Mouse (Mus musculus): ENCODE data around the gene Nup133. TPM values are rescaled to one million over a fixed set of nuclear protein-coding genes. Genes with fewer than 3 reads are reported as not detected.

Nup133 gene
- total and polyA plus RNA-seq, 2 experiments: 3.1 to 5.4 TPM

DNA sequence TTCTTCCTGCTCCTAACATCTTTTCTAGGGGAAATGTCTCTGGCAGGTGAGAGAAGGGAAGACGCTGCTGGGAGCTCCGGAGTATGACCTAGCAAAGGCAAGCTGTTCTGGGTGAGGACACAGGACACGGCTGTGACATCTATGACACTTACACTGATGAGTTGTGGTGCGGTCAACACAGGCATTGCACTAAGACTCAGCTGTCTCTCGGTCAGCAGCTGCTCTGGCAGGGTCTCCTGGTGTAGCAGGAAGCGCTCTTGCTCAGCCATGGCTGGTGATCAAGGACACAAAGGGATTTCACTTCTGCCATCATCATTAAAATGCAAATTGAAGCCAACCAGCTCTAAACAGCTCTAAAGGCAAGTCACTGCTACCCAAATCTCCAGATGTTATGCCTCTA is 41.5 kb downstream of the Nup133 start:
- Histone ChIP-seq H3K27me3 (ENCODE audit: control insufficient read depth, insufficient read depth, low read length) (no peaks in the 10 kb centered on the region), H3K4me3 (ENCODE audit: insufficient read depth, low read depth, low read length) (no peak overlapping the region), H3K79me2 (ENCODE audit: control insufficient read depth, insufficient read depth, low read length) (no peaks in the 10 kb centered on the region), H3K27ac (replicated peaks; ENCODE audit: insufficient read depth, low read depth, low read length) (no peak overlapping the region), H3K4me1 (ENCODE audit: control insufficient read depth, insufficient read depth, low read length) (no peaks in the 10 kb centered on the region), H3K36me3 (ENCODE audit: control insufficient read depth, insufficient read depth, low read length) (peaks cover 17% of the 10 kb centered on the region), H3K9ac (ENCODE audit: low read depth, low read length) (no peak overlapping the region)
- no peak for DNase-seq (ENCODE audit: extremely low read depth, low read depth, low spot score)
- 97% methylated on average over 6 of the region's 6 CpGs for WGBS
- no peak for TF ChIP-seq POLR2A (IDR thresholded peaks at IDR 0.05; ENCODE audit: extremely low read depth, insufficient read depth, low read length)
- no peak for TF ChIP-seq CTCF (IDR thresholded peaks at IDR 0.05; ENCODE audit: low read depth, low read length)

DNA sequence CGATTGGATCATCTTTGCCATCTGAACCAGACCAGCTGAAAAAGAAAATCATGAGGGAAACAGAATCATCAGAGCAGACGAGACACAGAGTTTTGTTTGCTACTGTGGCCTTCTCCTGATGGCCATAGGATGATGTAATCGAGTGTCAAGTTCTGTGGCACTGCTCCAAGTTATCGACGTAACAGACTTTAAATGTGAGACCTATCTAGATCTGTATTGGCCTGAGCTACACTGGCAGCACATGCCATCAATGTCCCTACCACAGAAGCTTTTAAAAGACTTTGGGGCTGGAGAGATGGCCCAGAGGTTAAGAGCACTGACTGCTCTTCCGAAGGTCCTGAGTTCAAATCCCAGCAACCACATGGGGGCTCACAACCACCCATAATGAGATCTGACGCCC is 46.4 kb downstream of the Nup133 start:
- H3K27me3 ChIP-seq (ENCODE audit: control insufficient read depth, insufficient read depth, low read length): no peaks in the 10 kb centered on the region
- H3K27ac ChIP-seq (replicated peaks; ENCODE audit: insufficient read depth, low read depth, low read length): no peak overlapping the region
- no peak overlapping the region for H3K4me3 ChIP-seq (ENCODE audit: insufficient read depth, low read depth, low read length)
- TF ChIP-seq CTCF (IDR thresholded peaks at IDR 0.05; ENCODE audit: low read depth, low read length) (no peak), POLR2A (IDR thresholded peaks at IDR 0.05; ENCODE audit: extremely low read depth, insufficient read depth, low read length) (no peak)
- H3K79me2 ChIP-seq (ENCODE audit: control insufficient read depth, insufficient read depth, low read length): no peaks in the 10 kb centered on the region
- WGBS: 53% methylated on average over 7 of the region's 7 CpGs
- DNase-seq (ENCODE audit: extremely low read depth, low read depth, low spot score): peak; percentile 24
- no peaks in the 10 kb centered on the region for H3K4me1 ChIP-seq (ENCODE audit: control insufficient read depth, insufficient read depth, low read length)
- no peak overlapping the region for H3K9ac ChIP-seq (ENCODE audit: low read depth, low read length)
- H3K36me3 ChIP-seq (ENCODE audit: control insufficient read depth, insufficient read depth, low read length): peaks cover 9% of the 10 kb centered on the region; the same call in 1 of the 2 replicates

DNA sequence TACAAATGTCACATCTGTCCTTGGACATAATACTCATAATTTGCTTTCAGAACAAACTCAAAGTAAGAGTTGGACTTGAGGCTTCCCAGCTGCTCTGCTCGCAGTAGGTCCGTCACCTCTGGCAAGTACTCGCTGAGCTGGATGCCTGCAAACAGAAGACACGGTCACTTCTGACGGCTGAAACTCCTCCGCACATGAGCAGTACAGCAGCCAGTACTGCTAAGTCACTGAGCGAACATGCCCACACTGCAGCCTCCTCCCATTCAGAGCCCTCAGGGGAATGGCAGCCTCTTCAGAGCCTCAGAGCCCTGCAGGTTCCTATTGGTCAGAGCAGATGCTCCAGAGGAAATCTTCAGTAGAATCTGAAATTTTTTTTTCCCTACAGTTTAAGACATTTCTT is 49.7 kb downstream of the Nup133 start:
- H3K79me2 ChIP-seq (ENCODE audit: control insufficient read depth, insufficient read depth, low read length): no peaks in the 10 kb centered on the region
- no peak for TF ChIP-seq CTCF (IDR thresholded peaks at IDR 0.05; ENCODE audit: low read depth, low read length)
- TF ChIP-seq POLR2A (IDR thresholded peaks at IDR 0.05; ENCODE audit: extremely low read depth, insufficient read depth, low read length): no peak
- H3K36me3 ChIP-seq (ENCODE audit: control insufficient read depth, insufficient read depth, low read length): peaks cover 2% of the 10 kb centered on the region; the same call in 1 of the 2 replicates
- 0 out of 2 replicates have a peak, but pooled peaks cover 3% of the 10 kb centered on the region for H3K27me3 ChIP-seq (ENCODE audit: control insufficient read depth, insufficient read depth, low read length)
- no peak overlapping the region for H3K4me3 ChIP-seq (ENCODE audit: insufficient read depth, low read depth, low read length)
- WGBS: 95% methylated on average over 7 of the region's 7 CpGs
- H3K4me1 ChIP-seq (ENCODE audit: control insufficient read depth, insufficient read depth, low read length): no peaks in the 10 kb centered on the region
- no peak for DNase-seq (ENCODE audit: extremely low read depth, low read depth, low spot score)
- no peak overlapping the region for H3K27ac ChIP-seq (replicated peaks; ENCODE audit: insufficient read depth, low read depth, low read length)
- H3K9ac ChIP-seq (ENCODE audit: low read depth, low read length): no peak overlapping the region

DNA sequence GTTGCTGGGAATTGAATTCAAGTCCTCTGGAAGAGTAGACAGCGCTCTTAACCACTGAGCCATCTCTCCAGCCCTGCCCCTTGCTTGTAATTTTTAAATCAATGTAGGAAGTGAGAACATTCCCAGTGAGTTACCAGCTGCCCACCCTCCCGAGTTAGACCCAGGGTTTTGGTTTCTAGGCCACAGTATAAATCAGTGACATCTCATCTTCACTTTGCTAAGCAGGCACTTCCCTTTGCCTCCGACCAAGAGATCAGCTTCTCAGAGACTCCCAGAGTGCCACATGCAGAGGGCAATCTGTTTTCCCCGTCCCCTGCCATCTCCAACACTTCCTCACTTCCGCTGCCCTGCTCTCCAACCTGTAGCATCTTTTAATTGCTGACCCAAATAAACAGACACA is 50.5 kb downstream of the Nup133 start:
- Histone ChIP-seq H3K36me3 (ENCODE audit: control insufficient read depth, insufficient read depth, low read length) (no peaks in the 10 kb centered on the region), H3K4me3 (ENCODE audit: insufficient read depth, low read depth, low read length) (no peak overlapping the region), H3K4me1 (ENCODE audit: control insufficient read depth, insufficient read depth, low read length) (no peaks in the 10 kb centered on the region), H3K79me2 (ENCODE audit: control insufficient read depth, insufficient read depth, low read length) (no peaks in the 10 kb centered on the region), H3K27ac (replicated peaks; ENCODE audit: insufficient read depth, low read depth, low read length) (no peak overlapping the region), H3K27me3 (ENCODE audit: control insufficient read depth, insufficient read depth, low read length) (peaks cover 9% of the 10 kb centered on the region; the same call in 1 of the 2 replicates), H3K9ac (ENCODE audit: low read depth, low read length) (no peak overlapping the region)
- no peak for DNase-seq (ENCODE audit: extremely low read depth, low read depth, low spot score)
- WGBS: 91% methylated on average over 5 of the region's 5 CpGs
- no peak for TF ChIP-seq CTCF (IDR thresholded peaks at IDR 0.05; ENCODE audit: low read depth, low read length)
- no peak for TF ChIP-seq POLR2A (IDR thresholded peaks at IDR 0.05; ENCODE audit: extremely low read depth, insufficient read depth, low read length)

DNA sequence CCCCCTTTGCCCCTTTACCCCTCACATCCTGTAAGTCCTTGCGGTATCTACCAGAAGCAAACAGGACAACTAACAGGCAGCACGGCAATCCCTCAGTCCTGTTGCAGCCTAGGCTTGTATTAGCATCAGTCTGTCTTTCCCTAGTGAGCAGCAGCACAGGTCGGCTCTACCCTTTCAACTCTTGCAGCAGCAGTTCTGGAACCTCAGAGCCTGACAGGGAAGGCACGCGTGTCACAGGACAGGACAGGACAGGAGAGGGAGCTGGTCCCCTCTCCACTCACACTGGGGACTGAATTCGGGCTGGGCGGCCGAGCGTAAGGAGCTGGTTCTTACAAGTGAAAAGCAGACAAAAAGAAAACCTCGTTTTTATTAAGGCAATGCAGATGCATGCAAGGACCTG is 52.3 kb downstream of the Nup133 start:
- Histone ChIP-seq H3K4me3 (ENCODE audit: insufficient read depth, low read depth, low read length) (no peak overlapping the region), H3K36me3 (ENCODE audit: control insufficient read depth, insufficient read depth, low read length) (no peaks in the 10 kb centered on the region), H3K9ac (ENCODE audit: low read depth, low read length) (no peak overlapping the region), H3K4me1 (ENCODE audit: control insufficient read depth, insufficient read depth, low read length) (no peaks in the 10 kb centered on the region), H3K79me2 (ENCODE audit: control insufficient read depth, insufficient read depth, low read length) (no peaks in the 10 kb centered on the region), H3K27ac (replicated peaks; ENCODE audit: insufficient read depth, low read depth, low read length) (no peak overlapping the region), H3K27me3 (ENCODE audit: control insufficient read depth, insufficient read depth, low read length) (peaks cover 15% of the 10 kb centered on the region)
- WGBS: 53% methylated on average over 10 of the region's 10 CpGs
- TF ChIP-seq POLR2A (IDR thresholded peaks at IDR 0.05; ENCODE audit: extremely low read depth, insufficient read depth, low read length) (no peak), CTCF (IDR thresholded peaks at IDR 0.05; ENCODE audit: low read depth, low read length) (no peak)
- DNase-seq (ENCODE audit: extremely low read depth, low read depth, low spot score): no peak

DNA sequence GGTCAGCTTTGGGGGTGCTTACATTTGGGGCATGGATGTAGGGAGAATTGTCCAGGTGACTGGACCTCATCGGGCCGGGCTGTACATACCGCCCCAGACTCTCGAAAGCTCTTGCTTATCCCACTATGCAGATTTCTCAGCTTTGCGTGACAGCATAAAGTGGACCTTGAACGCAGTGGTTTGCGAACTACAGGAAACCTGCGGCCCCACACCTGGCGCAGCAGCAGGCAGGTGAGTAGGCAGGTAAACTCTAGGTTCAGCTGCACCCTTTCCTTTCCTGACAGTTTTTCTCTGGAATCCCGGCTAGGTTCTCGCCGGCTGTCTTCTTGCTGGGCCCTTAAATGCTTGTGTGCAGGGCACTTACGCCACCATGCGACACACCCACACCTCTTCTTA is 52.7 kb downstream of the Nup133 start:
- H3K27ac ChIP-seq (replicated peaks; ENCODE audit: insufficient read depth, low read depth, low read length): no peak overlapping the region
- H3K27me3 ChIP-seq (ENCODE audit: control insufficient read depth, insufficient read depth, low read length): peaks cover 16% of the 10 kb centered on the region
- TF ChIP-seq CTCF (IDR thresholded peaks at IDR 0.05; ENCODE audit: low read depth, low read length): no peak
- TF ChIP-seq POLR2A (IDR thresholded peaks at IDR 0.05; ENCODE audit: extremely low read depth, insufficient read depth, low read length): no peak

More for the DNA sequence above, 52.7 kb downstream of the Nup133 start:
- no peak for DNase-seq (ENCODE audit: extremely low read depth, low read depth, low spot score)
- Histone ChIP-seq H3K79me2 (ENCODE audit: control insufficient read depth, insufficient read depth, low read length) (no peaks in the 10 kb centered on the region), H3K4me3 (ENCODE audit: insufficient read depth, low read depth, low read length) (no peak overlapping the region), H3K4me1 (ENCODE audit: control insufficient read depth, insufficient read depth, low read length) (no peaks in the 10 kb centered on the region), H3K9ac (ENCODE audit: low read depth, low read length) (no peak overlapping the region), H3K36me3 (ENCODE audit: control insufficient read depth, insufficient read depth, low read length) (no peaks in the 10 kb centered on the region)
- 42% methylated on average over 14 of the region's 14 CpGs for WGBS

Data from liver, adult 2 months (tissue).